Mouse (Mus musculus) C2C12 (cell line): ENCODE results near the gene Zg16. TPM values are rescaled to one million over a fixed set of nuclear protein-coding genes. Genes with fewer than 3 reads are reported as not detected.

Source experiments
- H3K27me3 ChIP-seq: one replicate; pipeline ENCODE4 v1.6.1; 2011; ENCODE audit not compliant: control insufficient read depth, insufficient read depth, insufficient read length
- H3K36me3 ChIP-seq: one replicate; pipeline ENCODE4 v1.6.1; 2011; ENCODE audit not compliant: control insufficient read depth, insufficient read depth
- H3K4me3 ChIP-seq: one replicate; pipeline ENCODE4 v1.5.1; 2011; ENCODE audit warnings: mild to moderate bottlenecking, control low read depth; ENCODE audit not compliant: poor library complexity, insufficient read depth, severe bottlenecking
- H3K79me2 ChIP-seq: one replicate; pipeline ENCODE4 v1.6.1; 2011; ENCODE audit not compliant: control insufficient read depth, insufficient read depth
- H3K79me3 ChIP-seq: one replicate; pipeline ENCODE4 v1.6.1; 2011; ENCODE audit warnings: low read depth, control low read depth
- H3ac ChIP-seq: one replicate; pipeline ENCODE3; 2011; ENCODE audit warnings: low read depth; ENCODE audit not compliant: control insufficient read depth, insufficient read length
- CEBPB ChIP-seq: IDR thresholded peaks from one replicate; pipeline ENCODE4 v1.6.1; 2011; ENCODE audit warnings: low read depth, mild to moderate bottlenecking, control low read depth, moderate library complexity
- CTCF ChIP-seq: IDR thresholded peaks from one replicate; pipeline ENCODE4 v1.5.1; 2011; ENCODE audit not compliant: control insufficient read depth, insufficient read depth, insufficient read length
- FOSL1 ChIP-seq: IDR thresholded peaks from one replicate; pipeline ENCODE4 v1.8.0; 2011; ENCODE audit warnings: mild to moderate bottlenecking, low read length; ENCODE audit not compliant: poor library complexity, insufficient read depth, severe bottlenecking
- MAX ChIP-seq: IDR thresholded peaks from one replicate; pipeline ENCODE4 v1.6.1; 2011; ENCODE audit warnings: mild to moderate bottlenecking, control low read depth
- MYOD1 ChIP-seq: IDR thresholded peaks from one replicate; pipeline ENCODE4 v1.6.1; 2011; ENCODE audit warnings: low read depth; ENCODE audit not compliant: control insufficient read depth, insufficient read length
- MYOG ChIP-seq: IDR thresholded peaks from one replicate; pipeline ENCODE4 v1.6.1; 2011; ENCODE audit not compliant: control insufficient read depth, insufficient read length; ENCODE audit errors: extremely low read depth
- USF1 ChIP-seq: IDR thresholded peaks from one replicate; pipeline ENCODE4 v1.6.1; 2011; ENCODE audit warnings: low read depth, mild to moderate bottlenecking, control low read depth, moderate library complexity
- polyA plus RNA-seq: library from polyadenylated mRNA; unstranded; fragments of >200 nt; fragmentation: generic; extraction: Trizol; gene quantifications from one replicate; pipeline ENCODE4 v1.2.1, GENCODE M21; 2012; ENCODE audit warnings: missing spikeins

Zg16 gene
- polyA plus RNA-seq, 1 experiment, result not detected

DNA sequence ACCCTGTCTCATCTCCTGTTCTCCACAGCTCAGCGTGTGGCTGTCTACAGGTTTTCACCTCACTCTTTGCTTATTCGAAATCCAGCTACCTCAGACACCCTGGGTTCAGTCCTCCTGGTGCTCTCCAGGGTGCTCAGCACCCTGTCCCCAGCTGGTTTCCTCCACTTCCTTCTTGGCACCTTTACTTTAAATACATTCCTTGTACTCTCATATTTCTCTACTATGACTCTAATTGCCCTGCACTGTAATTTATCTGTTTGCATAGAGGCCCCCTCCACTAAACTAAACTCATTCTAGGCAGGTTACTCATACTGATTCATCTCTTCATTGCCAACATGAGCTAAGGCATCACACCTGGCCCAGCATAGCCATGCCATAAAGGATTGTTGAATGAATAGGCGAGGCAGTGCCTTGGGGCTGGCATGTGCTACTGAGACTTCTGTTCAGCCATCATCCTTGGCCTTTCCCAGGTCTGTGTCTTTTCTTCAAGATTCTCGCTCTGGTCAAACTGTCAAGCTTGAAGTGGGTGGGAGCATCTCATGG lies 16.2 kb downstream of the Zg16 start:
- no peaks in the 10 kb centered on the region for H3K36me3 ChIP-seq
- no peaks in the 10 kb centered on the region for H3K79me3 ChIP-seq
- H3K27me3 ChIP-seq, result no peaks in the 10 kb centered on the region
- no peak overlapping the region for H3K4me3 ChIP-seq
- TF ChIP-seq MYOD1, result peak; percentile 5
- TF ChIP-seq MYOG, result no peak
- no peak for TF ChIP-seq CTCF
- TF ChIP-seq USF1, result no peak
- peak; percentile 8 for TF ChIP-seq MAX
- no peak overlapping the region for H3ac ChIP-seq
- H3K79me2 ChIP-seq, result no peaks in the 10 kb centered on the region

DNA sequence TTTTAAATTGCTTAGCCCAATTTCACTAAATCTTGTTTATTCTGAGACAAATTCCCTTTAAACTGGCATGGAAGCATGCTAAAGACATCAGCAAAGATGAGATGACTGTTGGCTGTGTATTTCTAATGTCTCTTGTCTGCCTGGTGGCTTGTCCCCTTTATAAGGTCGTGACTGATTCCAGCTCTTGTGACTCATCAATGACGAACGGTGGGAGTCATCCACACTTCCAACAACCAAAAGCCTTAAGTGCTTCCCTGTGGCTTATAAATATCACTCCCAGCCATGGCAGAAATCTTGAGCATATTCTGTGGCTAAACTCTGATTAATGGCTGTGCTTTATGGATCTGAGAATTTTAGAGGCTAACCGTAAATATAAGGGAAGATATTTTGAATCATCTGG lies 20.8 kb downstream of the Zg16 start:
- Histone ChIP-seq H3K36me3 (no peaks in the 10 kb centered on the region), H3ac (no peak overlapping the region), H3K79me3 (no peaks in the 10 kb centered on the region), H3K27me3 (no peaks in the 10 kb centered on the region), H3K79me2 (no peaks in the 10 kb centered on the region), H3K4me3 (no peak overlapping the region)
- TF ChIP-seq MAX (no peak), FOSL1 (peak; percentile 87)

DNA sequence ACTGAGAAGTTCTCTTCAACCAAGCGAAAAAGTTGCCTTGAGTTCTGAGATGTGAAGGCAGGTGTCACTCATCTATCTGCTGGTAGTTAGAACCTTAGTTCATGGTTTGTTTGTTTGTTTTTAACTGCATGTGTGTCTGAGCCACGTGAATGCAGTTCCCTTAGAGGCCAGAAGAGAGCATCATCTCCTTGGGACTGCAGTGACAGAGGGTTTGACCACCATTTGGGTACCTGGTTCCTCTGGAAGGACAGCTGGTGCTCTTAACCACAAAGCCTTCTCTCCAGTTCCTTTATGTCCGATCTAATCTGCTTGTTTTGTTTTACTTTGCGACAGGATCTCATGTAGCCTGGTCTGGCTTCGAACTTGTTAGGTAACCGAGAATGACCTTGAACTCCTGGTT lies 21.6 kb downstream of the Zg16 start:
- Histone ChIP-seq H3ac (no peak overlapping the region), H3K79me3 (no peaks in the 10 kb centered on the region), H3K36me3 (no peaks in the 10 kb centered on the region), H3K27me3 (no peaks in the 10 kb centered on the region), H3K79me2 (no peaks in the 10 kb centered on the region), H3K4me3 (no peak overlapping the region)
- TF ChIP-seq MYOG, result no peak
- TF ChIP-seq FOSL1, result no peak
- TF ChIP-seq MAX, result no peak
- TF ChIP-seq CTCF, result no peak
- no peak for TF ChIP-seq USF1

DNA sequence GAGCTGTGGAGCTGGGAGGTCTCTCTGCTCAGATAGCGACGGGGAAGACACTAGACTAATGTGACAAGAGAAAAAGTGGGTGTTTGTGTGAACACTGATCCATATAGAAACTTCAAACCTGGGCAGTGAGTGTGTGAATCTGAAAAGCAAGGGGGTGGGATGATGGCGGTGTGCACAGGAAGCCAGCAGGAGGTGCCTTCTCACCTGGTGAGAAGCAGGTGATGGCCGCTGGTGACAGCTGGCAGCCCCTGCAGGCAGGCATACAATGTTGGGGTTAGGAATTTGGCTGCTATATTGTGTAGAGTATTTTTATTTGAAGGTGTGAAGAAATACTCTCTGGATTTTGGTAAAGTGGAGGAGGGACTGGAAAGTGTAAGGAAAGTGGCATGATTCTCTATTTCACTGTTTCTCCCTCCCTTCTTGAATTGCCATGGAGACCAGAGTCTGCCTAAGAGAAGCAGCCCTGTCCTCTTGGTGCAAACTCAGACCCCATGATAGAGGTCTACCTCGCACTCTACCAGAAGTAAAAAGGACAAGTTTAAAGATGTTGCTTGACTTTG lies 32.0 kb downstream of the Zg16 start:
- Histone ChIP-seq H3K36me3 (no peaks in the 10 kb centered on the region), H3K79me2 (no peaks in the 10 kb centered on the region), H3ac (no peak overlapping the region), H3K4me3 (no peak overlapping the region), H3K79me3 (no peaks in the 10 kb centered on the region), H3K27me3 (peaks cover 49% of the 10 kb centered on the region)
- no peak for TF ChIP-seq MYOD1
- no peak for TF ChIP-seq USF1
- no peak for TF ChIP-seq CTCF
- TF ChIP-seq MAX, result no peak
- TF ChIP-seq FOSL1, result no peak
- TF ChIP-seq MYOG, result no peak
- no peak for TF ChIP-seq CEBPB

DNA sequence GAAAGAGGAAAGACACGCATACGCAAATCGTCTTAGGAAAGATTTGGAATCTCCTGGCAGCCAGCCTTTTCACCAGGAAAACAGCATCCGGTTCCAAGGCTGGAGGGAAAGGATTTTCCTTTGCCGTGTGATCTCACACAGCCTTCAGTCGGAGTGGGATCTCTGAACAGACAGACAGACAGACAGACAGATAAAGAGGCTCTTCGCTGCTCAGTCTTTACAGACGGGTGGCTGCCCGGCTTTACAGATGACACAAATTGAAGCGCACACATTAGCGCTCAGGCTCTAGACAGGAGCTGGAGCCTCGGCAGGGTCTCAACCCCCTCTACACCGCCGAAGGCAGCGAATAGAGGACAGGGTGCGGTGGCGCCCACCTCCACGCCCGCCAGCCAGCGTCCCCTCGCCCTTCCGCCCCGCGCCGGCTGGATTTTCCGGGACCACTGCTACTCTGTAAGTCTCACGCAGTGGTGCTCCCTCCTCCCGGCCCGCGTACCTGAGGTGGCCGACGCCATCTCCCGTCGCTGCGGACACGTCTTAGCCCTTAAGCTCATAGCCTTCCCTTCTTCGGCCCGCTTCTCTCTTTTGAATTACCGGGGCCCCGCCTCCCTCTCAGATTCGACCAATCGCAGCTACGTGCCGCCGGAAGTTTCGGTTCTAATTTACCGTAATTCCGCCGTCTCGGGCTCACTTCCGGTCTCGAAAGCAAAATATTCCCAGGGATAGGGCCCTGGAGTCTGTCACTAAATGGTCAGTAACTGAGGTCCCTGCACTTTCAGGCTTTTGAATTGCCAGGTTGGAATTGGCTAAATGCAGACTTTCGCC lies 45.1 kb downstream of the Zg16 start, which contains the start of gene Kif22:
Gene Kif22 (minus strand): TSS at position 621 of the 822 bp plus-strand sequence.
- H3K36me3 ChIP-seq, result peaks cover 10% of the 10 kb centered on the region
- H3ac ChIP-seq, result peak within 1 kb of the TSS; percentile 84
- TF ChIP-seq CTCF, result no peak
- H3K79me2 ChIP-seq, result peaks cover 52% of the 10 kb centered on the region
- H3K79me3 ChIP-seq, result peaks cover 42% of the 10 kb centered on the region
- H3K27me3 ChIP-seq, result no peaks in the 10 kb centered on the region
- H3K4me3 ChIP-seq, result peak within 1 kb of the TSS; percentile 80

DNA sequence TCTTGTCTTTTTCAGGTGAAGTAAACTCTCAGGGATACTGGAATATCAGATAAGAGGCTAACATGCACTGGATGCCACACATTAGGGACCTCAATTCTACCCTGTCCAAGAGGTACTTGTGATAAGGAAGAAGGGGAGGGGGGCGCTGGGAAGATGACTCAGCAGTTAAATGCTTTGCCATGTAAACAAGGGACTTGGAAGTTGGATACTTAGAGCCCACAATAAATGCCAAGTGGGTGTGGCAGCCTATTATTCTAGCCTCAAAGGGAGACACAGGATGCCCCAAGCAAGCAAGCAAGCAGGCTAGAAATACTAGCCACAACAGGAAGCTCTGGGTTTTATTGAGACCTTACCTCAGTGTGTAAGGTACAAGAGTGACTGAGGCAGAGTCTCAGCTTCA lies 55.9 kb downstream of the Zg16 start:
- Histone ChIP-seq H3K4me3 (no peak overlapping the region), H3K79me2 (peaks cover 8% of the 10 kb centered on the region), H3ac (no peak overlapping the region), H3K36me3 (peaks cover 81% of the 10 kb centered on the region), H3K79me3 (peaks cover 2% of the 10 kb centered on the region), H3K27me3 (no peaks in the 10 kb centered on the region)
- TF ChIP-seq USF1 (no peak), MAX (no peak), CTCF (no peak), MYOG (no peak), FOSL1 (no peak), CEBPB (no peak), MYOD1 (no peak)
